Mouse (Mus musculus) monocyte, adult 2 months (primary cell): Measurements from ENCODE around the gene Stk11ip.

Experiments used
- DNase-seq, 2 experiments: peaks; one replicate each; pipeline ENCODE4 v3.0.0; 2022; ENCODE audit warnings: low spot score in 2 of 2, low read depth in 1 of 2

The Stk11ip gene

GRCm38 (mm10) chr1:75564916-75565315 is 43.6 kb downstream of the Stk11ip start:
- DNase-seq: no peak

DNA sequence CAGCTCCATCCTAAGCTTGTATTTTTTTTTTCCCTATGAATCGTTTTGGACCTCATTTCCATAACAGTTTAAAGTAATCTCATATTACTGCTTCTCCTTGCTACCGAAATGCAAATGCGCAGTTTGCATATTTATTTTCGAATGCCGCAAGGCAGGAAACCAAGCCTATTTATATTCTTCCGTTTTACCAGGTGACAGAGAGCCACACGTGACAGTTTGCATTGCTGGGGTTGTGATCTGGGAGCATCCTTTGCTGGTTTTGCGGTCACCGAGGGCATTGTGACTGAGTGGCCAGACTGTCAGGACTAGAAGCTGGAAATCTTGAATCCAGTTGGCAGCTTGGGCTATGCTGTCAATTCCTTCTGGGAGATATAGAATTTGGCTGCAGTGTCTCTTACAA is 44.3 kb downstream of the Stk11ip start:
- no peak for DNase-seq

DNA sequence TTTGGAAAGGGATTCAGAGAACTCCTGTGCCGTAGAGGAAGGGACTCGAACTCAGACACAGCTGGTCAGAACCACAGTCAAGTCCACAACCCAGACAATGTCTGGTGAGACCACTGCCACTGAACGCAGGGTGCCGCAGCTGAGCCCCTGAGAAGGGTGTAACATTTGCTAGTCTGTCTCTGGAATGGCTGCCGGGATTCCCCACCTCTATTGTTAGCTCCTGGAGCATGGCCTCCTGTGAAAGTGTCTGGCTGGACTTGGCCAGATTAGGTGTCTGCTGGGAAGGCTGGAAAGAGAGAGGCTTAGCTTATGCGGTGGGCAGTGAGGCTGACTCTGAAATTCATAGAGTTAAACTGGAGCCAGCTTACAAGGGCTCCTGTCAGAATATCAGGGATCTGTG is 49.1 kb downstream of the Stk11ip start:
- no peak for DNase-seq

DNA sequence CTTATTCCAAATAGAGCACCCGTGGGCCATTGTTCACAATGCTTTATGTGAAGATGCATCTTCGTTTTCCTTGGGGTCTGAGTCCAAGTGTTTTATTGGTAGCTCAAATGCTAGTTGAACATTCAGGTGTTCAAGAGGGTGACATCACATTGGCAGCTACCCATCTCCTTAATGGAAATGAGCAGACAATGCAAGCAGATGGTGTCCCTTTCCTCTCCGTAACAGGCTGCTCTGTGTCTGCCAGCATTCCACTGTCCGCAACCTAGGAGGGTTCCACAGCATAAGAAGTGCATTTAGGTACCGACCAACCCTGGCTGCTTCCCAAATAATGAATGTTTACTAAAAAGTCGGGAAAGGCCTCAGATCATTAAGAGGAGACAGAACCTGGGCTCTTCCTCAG is 51.4 kb downstream of the Stk11ip start:
- DNase-seq: no peak

DNA sequence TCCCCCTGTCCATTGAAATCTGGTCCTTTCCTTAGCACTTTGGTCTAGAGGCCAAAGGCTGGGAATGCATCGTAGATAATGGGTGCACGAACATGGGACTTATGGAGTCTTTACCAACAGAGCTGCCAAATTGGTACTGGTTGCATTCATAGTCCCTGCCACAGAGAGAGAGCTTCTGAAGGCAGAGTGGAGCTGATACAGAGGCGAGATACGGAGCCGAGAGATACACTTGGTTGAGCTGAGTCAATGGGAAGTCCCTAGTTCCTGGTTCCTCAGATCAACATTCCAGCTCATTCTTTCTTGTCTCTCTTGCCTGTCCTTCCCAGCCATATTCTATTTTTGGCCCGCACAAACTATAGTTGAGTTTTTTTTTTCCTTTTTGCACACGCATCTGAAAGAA is 52.4 kb downstream of the Stk11ip start:
- no peak for DNase-seq

DNA sequence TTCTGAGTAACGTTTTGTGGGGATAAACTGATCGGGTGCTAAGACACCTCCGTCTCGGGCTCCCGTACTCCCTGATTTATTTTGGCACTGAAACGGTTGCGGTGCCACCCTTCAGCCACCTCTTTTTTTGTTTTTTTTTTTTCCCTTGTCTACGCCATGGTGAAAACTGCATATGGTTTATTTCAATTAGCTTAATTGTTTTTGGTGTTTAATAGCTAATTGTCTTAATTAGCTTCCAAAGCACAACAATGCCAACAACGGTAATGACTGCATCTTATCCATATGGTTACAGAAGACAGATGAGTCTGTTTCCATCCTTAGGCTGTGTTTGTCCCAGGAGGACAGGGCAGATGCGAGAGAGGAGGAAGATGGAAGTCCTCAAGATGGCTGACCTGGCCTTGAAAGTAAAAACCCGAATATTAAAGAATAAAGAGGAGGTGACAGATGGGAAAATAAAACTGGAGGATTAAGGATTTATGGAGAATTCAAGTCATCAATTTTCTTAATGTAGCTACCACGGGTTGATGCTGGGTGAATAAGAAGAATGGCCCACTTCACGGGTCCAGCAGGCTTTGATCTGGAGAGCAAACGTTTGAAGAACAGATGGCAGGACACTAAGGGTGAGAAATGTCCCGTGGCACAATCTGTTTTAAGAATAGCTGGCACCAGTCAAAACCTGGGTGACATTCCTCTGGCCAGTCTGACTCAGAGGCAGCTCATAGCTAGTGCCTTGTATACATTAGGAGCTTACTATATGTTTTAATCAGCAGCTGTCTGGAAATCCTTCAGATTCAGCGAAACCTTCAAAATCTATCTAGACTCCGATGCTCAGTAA is 53.4 kb downstream of the Stk11ip start:
- no peak for DNase-seq

GRCm38 (mm10) chr1:75581936-75582624 is 60.8 kb downstream of the Stk11ip start:
- no peak for DNase-seq

GRCm38 (mm10) chr1:75582625-75582956 is 61.3 kb downstream of the Stk11ip start:
- DNase-seq: no peak

- DNase-seq: no peak
These were observed 61.7 kb downstream of the Stk11ip start for GRCm38 (mm10) chr1:75583034-75583433.

DNA sequence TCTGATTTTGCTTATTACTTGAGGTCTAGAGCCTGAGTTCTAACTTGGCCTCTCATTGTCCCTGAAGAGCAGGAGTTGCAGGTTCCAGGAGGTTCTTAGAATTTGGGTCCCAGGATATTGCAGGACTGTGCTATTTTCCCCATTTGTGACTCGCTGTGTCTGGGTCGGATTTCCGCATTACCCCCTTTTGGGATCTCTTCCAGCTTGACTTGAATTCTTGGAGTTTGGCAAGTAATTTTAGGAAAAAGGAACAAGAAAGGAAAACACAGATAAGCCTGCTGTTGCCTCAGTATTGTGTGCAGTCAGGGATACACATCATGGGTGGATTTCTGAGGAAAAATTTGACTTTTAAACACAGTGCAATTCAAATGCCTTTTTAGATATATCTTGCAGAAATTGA is 65.5 kb downstream of the Stk11ip start:
- DNase-seq: no peak
